Mouse (Mus musculus): ENCODE results near the gene 5730522E02Rik. TPM values are rescaled to one million over a fixed set of nuclear protein-coding genes. Genes with fewer than 3 reads are reported as not detected.

5730522E02Rik gene
- polyA plus RNA-seq, 1 experiment from 2014 or later = 2.1 TPM

Small RNA genes within 50 kb of the gene (microRNA-seq; reads per million reads assigned to microRNA genes)
- gene Mir6372 = not detected

Other genes starting within 250 kb of the 5730522E02Rik start
- gene Fancl, start 175.4 kb upstream of the 5730522E02Rik start, polyA plus RNA-seq (2016; fragmentation: Nextera tagmentation; extraction: Ambion mirVana) = 27.3 and 28.9 TPM in 2 replicates

Data from heart, embryonic 10.5 days (tissue).